Comparison of ENCODE assay signal across 8 mouse cellular contexts in genomic region chr5:91960606-91961254, GRCm38 (mm10). TPM values are rescaled to one million over a fixed set of nuclear protein-coding genes. Genes with fewer than 3 reads are reported as not detected.
DNase-seq lines count a peak whose midpoint lies in the region; ATAC-seq and TF ChIP-seq lines count a peak whose summit lies in the region.

No protein-coding gene starts in this region.

- ATAC-seq in kidney, embryonic 14.5 days (ENCODE audit: low FRiP score, low TSS enrichment): no peak
- ATAC-seq in heart, embryonic 13.5 days (ENCODE audit: extremely low read depth, insufficient number of reproducible peaks, low FRiP score, low TSS enrichment): no peak
- no peak for ATAC-seq in limb, embryonic 15.5 days (ENCODE audit: insufficient number of reproducible peaks, low FRiP score, low TSS enrichment, low read depth)
- ATAC-seq in midbrain, embryonic 16.5 days: no peak
- no peak for ATAC-seq in cerebellum, adult (ENCODE audit: insufficient number of reproducible peaks, low FRiP score, low TSS enrichment)

- no peak for DNase-seq in kidney, postnatal 4 days
- no peak for DNase-seq in right cerebral cortex, postnatal 10 days (ENCODE audit: low spot score in 2 of 2)

- TF ChIP-seq CTCF in bone marrow macrophage, adult 2 months (IDR thresholded peaks at IDR 0.05; ENCODE audit: low read depth, low read length): no peak

- peaks cover 15% of the 10 kb centered on the region for H3K4me1 ChIP-seq in kidney, embryonic 14.5 days (ENCODE audit: control insufficient read depth, insufficient read depth, low read length)
- peaks cover 18% of the 10 kb centered on the region for H3K4me1 ChIP-seq in bone marrow macrophage, adult 2 months (ENCODE audit: control insufficient read depth, insufficient read depth, low read length)
- H3K4me1 ChIP-seq in heart, embryonic 13.5 days: peaks cover 39% of the 10 kb centered on the region
- H3K4me1 ChIP-seq in limb, embryonic 15.5 days: peaks cover 21% of the 10 kb centered on the region
- peaks cover 28% of the 10 kb centered on the region for H3K4me1 ChIP-seq in midbrain, embryonic 16.5 days (ENCODE audit: control insufficient read depth, insufficient read depth, low read length)

- peaks cover 17% of the 10 kb centered on the region for H3K36me3 ChIP-seq in kidney, embryonic 14.5 days (ENCODE audit: control insufficient read depth, insufficient read depth, low read length)
- H3K36me3 ChIP-seq in heart, embryonic 13.5 days: peaks cover 26% of the 10 kb centered on the region
- H3K36me3 ChIP-seq in limb, embryonic 15.5 days: peaks cover 13% of the 10 kb centered on the region
- H3K36me3 ChIP-seq in midbrain, embryonic 16.5 days (ENCODE audit: control insufficient read depth, insufficient read depth, low read length): peaks cover 5% of the 10 kb centered on the region

- no peak overlapping the region; the same call in 1 of the 2 replicates for H3K9ac ChIP-seq in kidney, embryonic 14.5 days (ENCODE audit: low read depth, low read length)
- H3K9ac ChIP-seq in heart, embryonic 13.5 days: peak overlapping the region; percentile 89
- no peak overlapping the region; the same call in 1 of the 2 replicates for H3K9ac ChIP-seq in limb, embryonic 15.5 days
- peak overlapping the region; percentile 31 for H3K9ac ChIP-seq in midbrain, embryonic 16.5 days (ENCODE audit: low read depth, low read length)

- H3K4me2 ChIP-seq in kidney, embryonic 14.5 days (replicated peaks; ENCODE audit: low read depth, low read length): peak overlapping the region; percentile 69
- H3K4me2 ChIP-seq in heart, embryonic 13.5 days: peak overlapping the region; percentile 77
- peak overlapping the region; percentile 51 for H3K4me2 ChIP-seq in limb, embryonic 15.5 days
- H3K4me2 ChIP-seq in midbrain, embryonic 16.5 days (ENCODE audit: low read length): peak overlapping the region; percentile 73

- no peaks in the 10 kb centered on the region for H3K9me3 ChIP-seq in kidney, embryonic 14.5 days (ENCODE audit: control insufficient read depth, low read length)
- H3K9me3 ChIP-seq in heart, embryonic 13.5 days: no peaks in the 10 kb centered on the region
- no peaks in the 10 kb centered on the region for H3K9me3 ChIP-seq in limb, embryonic 15.5 days
- no peaks in the 10 kb centered on the region for H3K9me3 ChIP-seq in midbrain, embryonic 16.5 days (replicated peaks; ENCODE audit: control insufficient read depth, low read length, poor library complexity, severe bottlenecking)

- TF ChIP-seq POLR2A in bone marrow macrophage, adult 2 months (IDR thresholded peaks at IDR 0.05; ENCODE audit: borderline replicate concordance, low read depth, low read length): no peak

- H3K27me3 ChIP-seq in kidney, embryonic 14.5 days (ENCODE audit: control insufficient read depth, insufficient read depth, low read length): no peaks in the 10 kb centered on the region
- H3K27me3 ChIP-seq in heart, embryonic 13.5 days (replicated peaks): no peaks in the 10 kb centered on the region
- no peaks in the 10 kb centered on the region for H3K27me3 ChIP-seq in limb, embryonic 15.5 days
- no peaks in the 10 kb centered on the region for H3K27me3 ChIP-seq in midbrain, embryonic 16.5 days (ENCODE audit: control insufficient read depth, insufficient read depth, low read depth, low read length)

- H3K4me3 ChIP-seq in kidney, embryonic 14.5 days (ENCODE audit: low read length): peak overlapping the region; percentile 71
- peak overlapping the region; percentile 54 for H3K4me3 ChIP-seq in bone marrow macrophage, adult 2 months (ENCODE audit: insufficient read depth, low read length)
- H3K4me3 ChIP-seq in heart, embryonic 13.5 days: peak overlapping the region; percentile 88
- H3K4me3 ChIP-seq in limb, embryonic 15.5 days: peak overlapping the region; percentile 72
- H3K4me3 ChIP-seq in midbrain, embryonic 16.5 days (ENCODE audit: low read depth, low read length): no peak overlapping the region

- no peak overlapping the region for H3K27ac ChIP-seq in kidney, embryonic 14.5 days (ENCODE audit: low read depth, low read length)
- peak overlapping the region; percentile 93 for H3K27ac ChIP-seq in bone marrow macrophage, adult 2 months (ENCODE audit: insufficient read depth, low read depth, low read length)
- H3K27ac ChIP-seq in heart, embryonic 13.5 days (replicated peaks): peak overlapping the region; percentile 99
- peak overlapping the region; percentile 76 for H3K27ac ChIP-seq in limb, embryonic 15.5 days
- no peak overlapping the region for H3K27ac ChIP-seq in midbrain, embryonic 16.5 days (ENCODE audit: low read length)

- 65% methylated on average over 3 of the region's 3 CpGs for WGBS in kidney, embryonic 14.5 days
- 33% methylated on average over 3 of the region's 3 CpGs for WGBS in heart, embryonic 13.5 days
- 51% methylated on average over 3 of the region's 3 CpGs for WGBS in limb, embryonic 15.5 days
- WGBS in midbrain, embryonic 16.5 days: 80% methylated on average over 3 of the region's 3 CpGs

RNA-seq across cellular contexts. Expression of gene Rchy1, which starts 2.1 kb away (rescaled TPM):
- 49.9 and 56.9 TPM in 2 replicates for polyA plus RNA-seq in kidney, embryonic 14.5 days (2014; fragmentation: Nextera tagmentation; extraction: Ambion mirVana)
- polyA plus RNA-seq in bone marrow macrophage, adult 2 months (2012; ENCODE audit: insufficient read depth, insufficient read length, missing spikeins): 41.0 and 48.8 TPM in 2 replicates
- polyA plus RNA-seq in heart, embryonic 13.5 days (2015; fragmentation: Nextera tagmentation; extraction: Ambion mirVana): 57.6 and 64.7 TPM in 2 replicates
- polyA plus RNA-seq in limb, embryonic 15.5 days (2015; fragmentation: Nextera tagmentation; extraction: Ambion mirVana): 78.8 and 82.2 TPM in 2 replicates
- polyA plus RNA-seq in midbrain, embryonic 16.5 days (2015; fragmentation: Nextera tagmentation; extraction: Ambion mirVana): 70.8 and 76.9 TPM in 2 replicates

RNA-seq across cellular contexts. Expression of gene Odaph, which starts 26.5 kb away (rescaled TPM):
- not detected in 2 replicates for polyA plus RNA-seq in kidney, embryonic 14.5 days (2014; fragmentation: Nextera tagmentation; extraction: Ambion mirVana)
- polyA plus RNA-seq in bone marrow macrophage, adult 2 months (2012; ENCODE audit: insufficient read depth, insufficient read length, missing spikeins): not detected in 2 replicates
- polyA plus RNA-seq in heart, embryonic 13.5 days (2015; fragmentation: Nextera tagmentation; extraction: Ambion mirVana): not detected in 2 replicates
- polyA plus RNA-seq in limb, embryonic 15.5 days (2015; fragmentation: Nextera tagmentation; extraction: Ambion mirVana): 0.20 TPM in 1 of 2 replicates, not detected in the other
- not detected in 2 replicates for polyA plus RNA-seq in midbrain, embryonic 16.5 days (2015; fragmentation: Nextera tagmentation; extraction: Ambion mirVana)

Comparison
In these comparisons a context has a peak if more than half of its experiments do, and no peak if none do; other contexts are left out.
1. H3K27ac ChIP-seq: peak in bone marrow macrophage, adult 2 months (single experiment), heart, embryonic 13.5 days (single experiment) and limb, embryonic 15.5 days (single experiment); none in kidney, embryonic 14.5 days (single experiment) and midbrain, embryonic 16.5 days (single experiment).
2. H3K9ac ChIP-seq: peak in heart, embryonic 13.5 days (single experiment) and midbrain, embryonic 16.5 days (single experiment); none in kidney, embryonic 14.5 days (single experiment) and limb, embryonic 15.5 days (single experiment).
3. Peak in every context shown above with its lines, with median percentiles within 50 percentile points of each other: H3K4me2 ChIP-seq.